Mouse (Mus musculus) midbrain, embryonic 16.5 days (tissue): ENCODE measurements around the gene Gm21739. TPM values are rescaled to one million over a fixed set of nuclear protein-coding genes. Genes with fewer than 3 reads are reported as not detected.
"Not testable (repeated sequence)": the region's sequence is repeated elsewhere in the genome, so short reads cannot be mapped to it uniquely, and the experiment has no call there.

Experiments
- ATAC-seq: fragments of 200-750 bp; cut with Nextera tagmentation; 2 replicates; pipeline ENCODE4 v1.8.0; 2017; ENCODE audit warnings: moderate TSS enrichment
- H3K27ac ChIP-seq: fragments of 300-500 bp; sonication (generic); 2 replicates; pipeline ENCODE4 v1.5.1; 2014; ENCODE audit warnings: mild to moderate bottlenecking, low read length, mixed read lengths
- H3K27me3 ChIP-seq: fragments of 300-500 bp; sonication (generic); 2 replicates; pipeline ENCODE4 v1.6.1; 2014; ENCODE audit warnings: low read depth, low read length, mixed read lengths; ENCODE audit not compliant: control insufficient read depth, insufficient read depth
- H3K36me3 ChIP-seq: fragments of 300-500 bp; sonication (generic); 2 replicates; pipeline ENCODE4 v1.6.1; 2014; ENCODE audit warnings: mild to moderate bottlenecking, low read length, moderate library complexity, mixed read lengths; ENCODE audit not compliant: control insufficient read depth, insufficient read depth
- H3K4me1 ChIP-seq: fragments of 300-500 bp; sonication (generic); 2 replicates; pipeline ENCODE4 v1.6.1; 2014; ENCODE audit warnings: mild to moderate bottlenecking, low read length, mixed read lengths; ENCODE audit not compliant: control insufficient read depth, insufficient read depth
- H3K4me2 ChIP-seq: fragments of 300-500 bp; sonication (generic); 2 replicates; pipeline ENCODE4 v1.6.1; 2014; ENCODE audit warnings: mild to moderate bottlenecking, low read length, mixed read lengths
- H3K4me3 ChIP-seq: fragments of 300-500 bp; sonication (generic); 2 replicates; pipeline ENCODE4 v1.5.1; 2014; ENCODE audit warnings: low read depth, mild to moderate bottlenecking, low read length, moderate library complexity, mixed read lengths
- H3K9ac ChIP-seq: fragments of 300-500 bp; sonication (generic); 2 replicates; pipeline ENCODE4 v1.6.1; 2014; ENCODE audit warnings: low read depth, low read length, mixed read lengths
- H3K9me3 ChIP-seq: fragments of 300-500 bp; sonication (generic); replicated peaks from 2 replicates; pipeline ENCODE4 v1.6.1; 2014; ENCODE audit warnings: mild to moderate bottlenecking, low read length, mixed read lengths; ENCODE audit not compliant: control insufficient read depth, poor library complexity, severe bottlenecking
- WGBS: fragments of 180-500 bp; shearing (Covaris S2); extraction: QIAGEN DNeasy Blood & Tissue Kit; methylation state at CpG from one replicate; pipeline ENCODE4 v1.1.7; 2014; 5-methylcytosine and 5-hydroxymethylcytosine counted together
- polyA plus RNA-seq: library from polyadenylated mRNA; unstranded; fragments of >200 nt; fragmentation: Nextera tagmentation; extraction: Ambion mirVana; gene quantifications from 2 replicates; pipeline ENCODE4 v1.2.1, GENCODE M21; 2015

The Gm21739 gene
- polyA plus RNA-seq = not detected in 2 replicates

- H3K27ac ChIP-seq, H3K4me1 ChIP-seq, H3K27me3 ChIP-seq, H3K4me3 ChIP-seq, H3K36me3 ChIP-seq, ATAC-seq, H3K4me2 ChIP-seq, H3K9ac ChIP-seq, H3K9me3 ChIP-seq: not testable (repeated sequence)
- WGBS = no CpG with 5 or more reads among the region's 6 CpGs
These were observed at the start of gene Gm21739 for GRCm38 (mm10) chrY:44264344-44264743. Gm21739 (minus strand) TSS chrY:44264444.
